Mouse (Mus musculus) kidney, adult 2 months (tissue): ENCODE measurements around the gene Tmem102.

ENCODE experiments used
- CTCF ChIP-seq: fragments of 200-500 bp; conservative IDR thresholded peaks from 2 replicates; pipeline ENCODE4 v1.5.1; 2011; ENCODE audit warnings: low read depth, mild to moderate bottlenecking, control low read depth, low read length, moderate library complexity, mixed read lengths; ENCODE audit not compliant: insufficient read depth, insufficient read length
- POLR2A ChIP-seq: fragments of 200-500 bp; IDR thresholded peaks from one replicate; pipeline ENCODE4 v1.6.1; 2011; ENCODE audit warnings: low read depth, low read length, control low read depth

GRCm38 (mm10) chr11:69815155-69815554, 9.7 kb upstream of the Tmem102 start, which contains the start of gene Gm39566:
- no peak for TF ChIP-seq CTCF
- TF ChIP-seq POLR2A, result no peak
